Mouse (Mus musculus) lung, adult 2 months (tissue): ENCODE results near the gene 2300002M23Rik. TPM values are rescaled to one million over a fixed set of nuclear protein-coding genes. Genes with fewer than 3 reads are reported as not detected.

ENCODE experiments used
- DNase-seq: peaks from one replicate; pipeline ENCODE4 v3.0.0; 2022
- H3K4me1 ChIP-seq: fragments of 200-500 bp; 2 replicates; pipeline ENCODE4 v1.6.1; 2011; ENCODE audit warnings: low read length; ENCODE audit not compliant: control insufficient read depth, insufficient read depth
- H3K4me3 ChIP-seq: fragments of 200-500 bp; replicated peaks from 2 replicates; pipeline ENCODE3; 2011; ENCODE audit warnings: low read depth, mild to moderate bottlenecking, control low read depth, low read length; ENCODE audit errors: extremely low read depth
- CTCF ChIP-seq: fragments of 200-500 bp; IDR thresholded peaks from 2 replicates; pipeline ENCODE4 v1.5.1; 2011; ENCODE audit warnings: mild to moderate bottlenecking, low read length, control low read depth; ENCODE audit not compliant: insufficient read depth
- POLR2A ChIP-seq: fragments of 200-500 bp; IDR thresholded peaks from 2 replicates; pipeline ENCODE4 v1.6.1; 2011; ENCODE audit warnings: low read depth, mild to moderate bottlenecking, control low read depth, low read length, borderline replicate concordance; ENCODE audit errors: extremely low read depth
- WGBS: fragments of 180-500 bp; shearing (Covaris S2); methylation state at CpG from one replicate; pipeline ENCODE4 v1.1.7; 2018; 5-methylcytosine and 5-hydroxymethylcytosine counted together
- polyA plus RNA-seq: library from polyadenylated mRNA; depleted of rRNA; stranded (reverse); fragments of >200 nt; gene quantifications from 2 replicates; pipeline ENCODE4 v1.2.3, GENCODE M21; 2012; rRNA removed

The 2300002M23Rik gene
- polyA plus RNA-seq, result 18.0 TPM in 1 of 2 replicates, not detected in the other

DNA sequence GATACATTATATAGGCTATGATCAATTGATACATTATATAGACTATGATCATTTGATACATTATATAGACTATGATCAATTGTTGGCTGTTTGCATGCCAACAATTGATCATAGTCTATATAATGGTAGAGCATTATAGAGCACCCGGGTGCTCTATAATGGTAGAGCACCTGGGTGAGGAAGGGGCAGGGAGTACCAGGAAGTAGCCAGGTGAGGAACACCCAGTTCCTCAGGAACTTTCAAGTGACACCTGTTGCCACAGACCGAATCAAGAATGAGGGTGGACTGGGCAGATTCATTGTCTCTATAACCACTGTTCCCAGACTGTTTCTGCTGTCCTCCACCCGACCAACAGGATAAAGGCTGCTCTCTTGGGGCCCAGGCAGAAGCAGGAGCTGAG, at the start of gene 2300002M23Rik:
Gene 2300002M23Rik (plus strand): TSS at position 301 of the 400 bp plus-strand sequence.
- H3K4me1 ChIP-seq, result no peaks in the 10 kb centered on the region
- DNase-seq, result no peak
- WGBS, result 54% methylated on average over 3 of the region's 3 CpGs
- no peak within 1 kb of the TSS for H3K4me3 ChIP-seq
- TF ChIP-seq POLR2A, result no peak
- TF ChIP-seq CTCF, result no peak

- Histone ChIP-seq H3K4me1 (no peaks in the 10 kb centered on the region), H3K4me3 (no peak overlapping the region)
- TF ChIP-seq POLR2A (no peak), CTCF (no peak)
- peak; percentile 15 for DNase-seq
- WGBS, result 8% methylated on average over 12 of the region's 12 CpGs
Measured at GRCm38 (mm10) chr17:35517526-35517925, 49.7 kb upstream of the 2300002M23Rik start.

- WGBS, result 71% methylated on average over 9 of the region's 9 CpGs
- no peaks in the 10 kb centered on the region for H3K4me1 ChIP-seq
- DNase-seq, result no peak
- TF ChIP-seq POLR2A (no peak), CTCF (no peak)
- H3K4me3 ChIP-seq, result no peak overlapping the region
Measured at GRCm38 (mm10) chr17:35524354-35524753, 42.9 kb upstream of the 2300002M23Rik start.

DNA sequence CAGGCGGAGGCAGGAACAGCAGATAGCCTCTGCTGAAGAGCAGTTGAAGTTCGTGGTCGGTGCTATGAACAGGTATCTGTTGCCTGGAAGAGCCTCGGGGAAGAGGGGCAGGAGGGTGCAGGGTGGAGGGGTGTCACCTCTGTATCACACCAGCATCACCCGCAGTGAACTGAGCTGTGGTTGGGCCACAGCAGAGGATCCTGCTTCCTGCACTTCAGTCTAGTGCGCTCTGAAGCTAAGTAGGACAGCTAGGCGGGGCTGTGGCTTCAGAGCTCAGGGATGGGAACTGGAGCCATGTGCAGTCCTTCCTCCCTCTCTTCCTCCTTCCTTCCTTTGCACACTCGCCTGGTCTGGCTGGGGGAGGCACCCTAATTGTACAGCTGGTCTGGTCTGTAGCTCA, 40.6 kb upstream of the 2300002M23Rik start:
- no peak overlapping the region for H3K4me3 ChIP-seq
- TF ChIP-seq CTCF, result no peak
- TF ChIP-seq POLR2A, result no peak
- no peak for DNase-seq
- 67% methylated on average over 8 of the region's 8 CpGs for WGBS
- H3K4me1 ChIP-seq, result no peaks in the 10 kb centered on the region

DNA sequence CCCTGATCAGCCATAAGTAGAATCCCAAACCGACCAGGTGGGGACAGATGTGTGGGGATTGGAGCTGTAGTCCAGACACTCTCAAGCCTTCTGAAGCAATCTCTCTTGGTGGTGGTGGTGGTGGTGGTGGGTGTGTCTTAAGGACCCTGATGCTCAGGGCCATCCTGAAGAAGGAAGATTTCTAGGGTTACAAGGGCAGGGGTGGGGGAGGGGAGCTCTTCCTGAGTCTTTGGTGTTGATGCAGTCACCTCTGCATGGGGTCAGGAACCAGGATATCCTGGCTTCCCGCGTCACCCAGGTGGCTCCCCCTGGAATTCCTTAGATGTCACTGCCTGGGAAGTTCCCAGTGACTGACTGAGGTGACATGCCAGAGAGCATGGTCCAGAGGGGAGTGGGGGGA, 34.9 kb upstream of the 2300002M23Rik start:
- DNase-seq, result no peak
- WGBS, result 9% methylated on average over 3 of the region's 3 CpGs
- Histone ChIP-seq H3K4me3 (no peak overlapping the region), H3K4me1 (no peaks in the 10 kb centered on the region)
- TF ChIP-seq CTCF (no peak), POLR2A (no peak)

DNA sequence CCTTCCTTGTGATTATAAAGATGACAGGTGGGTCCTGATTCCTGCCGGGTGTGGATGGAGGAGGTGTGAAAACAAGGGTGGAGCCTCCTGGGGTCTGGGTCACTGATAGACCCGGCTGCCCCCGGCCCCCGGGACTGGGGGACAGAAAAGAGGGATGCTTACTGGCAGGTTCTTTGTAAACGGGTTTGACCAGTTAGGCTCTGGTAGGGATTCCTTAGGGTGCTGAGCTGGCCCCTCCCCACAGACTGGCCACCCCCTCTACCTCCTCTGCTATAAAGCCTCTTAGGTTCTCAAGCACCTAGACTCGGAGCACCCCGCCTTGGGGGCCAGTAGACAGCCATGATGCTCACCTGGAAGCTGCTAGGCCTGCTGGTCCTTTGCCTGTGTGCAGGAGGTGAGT, 34.3 kb upstream of the 2300002M23Rik start, which contains the start of gene Psors1c2:
Gene Psors1c2 (plus strand): TSS at position 301 of the 400 bp plus-strand sequence.
- Histone ChIP-seq H3K4me1 (no peaks in the 10 kb centered on the region), H3K4me3 (no peak within 1 kb of the TSS)
- 20% methylated on average over 7 of the region's 7 CpGs for WGBS
- no peak for TF ChIP-seq CTCF
- no peak for TF ChIP-seq POLR2A
- no peak for DNase-seq

- TF ChIP-seq CTCF (peak; percentile 94), POLR2A (no peak)
- WGBS, result 5% methylated on average over 6 of the region's 6 CpGs
- peak; percentile 63 for DNase-seq
- Histone ChIP-seq H3K4me1 (no peaks in the 10 kb centered on the region), H3K4me3 (no peak overlapping the region)
Measured at GRCm38 (mm10) chr17:35534343-35534742, 32.9 kb upstream of the 2300002M23Rik start.

GRCm38 (mm10) chr17:35537421-35537820, 29.8 kb upstream of the 2300002M23Rik start:
- no peak for DNase-seq
- TF ChIP-seq POLR2A, result no peak
- no peak for TF ChIP-seq CTCF
- 86% methylated on average over 4 of the region's 4 CpGs for WGBS
- no peak overlapping the region for H3K4me3 ChIP-seq
- no peaks in the 10 kb centered on the region for H3K4me1 ChIP-seq

GRCm38 (mm10) chr17:35538476-35538875, 28.8 kb upstream of the 2300002M23Rik start:
- WGBS, result 80% methylated on average over 1 of the region's 1 CpGs
- Histone ChIP-seq H3K4me1 (no peaks in the 10 kb centered on the region), H3K4me3 (no peak overlapping the region)
- no peak for DNase-seq
- TF ChIP-seq POLR2A (no peak), CTCF (no peak)

GRCm38 (mm10) chr17:35539540-35539939, 27.7 kb upstream of the 2300002M23Rik start:
- Histone ChIP-seq H3K4me1 (no peaks in the 10 kb centered on the region), H3K4me3 (no peak overlapping the region)
- TF ChIP-seq CTCF, result no peak
- no peak for DNase-seq
- WGBS, result 50% methylated on average over 10 of the region's 10 CpGs

- no peak for DNase-seq
- no peak for TF ChIP-seq CTCF
- no peak for TF ChIP-seq POLR2A
- Histone ChIP-seq H3K4me3 (no peak overlapping the region), H3K4me1 (no peaks in the 10 kb centered on the region)
- 71% methylated on average over 15 of the region's 15 CpGs for WGBS
Measured at GRCm38 (mm10) chr17:35542761-35543411, 24.4 kb upstream of the 2300002M23Rik start.
